Mouse (Mus musculus): Measurements from ENCODE around the gene Sycp2. TPM values are rescaled to one million over a fixed set of nuclear protein-coding genes. Genes with fewer than 3 reads are reported as not detected.

The Sycp2 gene
- polyA plus RNA-seq, 1 experiment from 2014 or later: 0.04 TPM

Other genes starting within 250 kb of the Sycp2 start
- 3.9 and 4.3 TPM in 2 replicates for gene Ppp1r3d, start 6.8 kb upstream of the Sycp2 start, polyA plus RNA-seq (2015; fragmentation: Nextera tagmentation; extraction: Ambion mirVana)
- gene Fam217b, start 6.8 kb upstream of the Sycp2 start, polyA plus RNA-seq (2015; fragmentation: Nextera tagmentation; extraction: Ambion mirVana): 4.2 and 5.4 TPM in 2 replicates
- gene Cdh26, start 22.8 kb upstream of the Sycp2 start, polyA plus RNA-seq (2015; fragmentation: Nextera tagmentation; extraction: Ambion mirVana): 0.69 and 0.71 TPM in 2 replicates

All from intestine, embryonic 16.5 days (tissue).